Mouse (Mus musculus) MEL (cell line): Measurements from ENCODE around the gene M6pr.

Experiments
- CHD2 ChIP-seq: IDR thresholded peaks from 2 replicates; pipeline ENCODE4 v1.6.1; 2011; ENCODE audit warnings: low read length, improper control_type of control experiment
- CTCF ChIP-seq, 3 experiments: IDR thresholded peaks in 2 of 3; conservative IDR thresholded peaks in 1 of 3; 2 replicates each; pipeline ENCODE4 v1.5.1; 2011 to 2012; ENCODE audit warnings: low read length in 3 of 3, low read depth in 2 of 3, mild to moderate bottlenecking in 2 of 3, improper control_type of control experiment in 1 of 3, inconsistent platforms in 1 of 3, mixed read lengths in 1 of 3, moderate library complexity in 1 of 3; ENCODE audit not compliant: control insufficient read depth in 1 of 3, insufficient read depth in 1 of 3, poor library complexity in 1 of 3, severe bottlenecking in 1 of 3
- E2F4 ChIP-seq: IDR thresholded peaks from 2 replicates; pipeline ENCODE4 v1.6.1; 2011; ENCODE audit warnings: low read depth, low read length, improper control_type of control experiment, borderline replicate concordance
- ELF1 ChIP-seq: IDR thresholded peaks from 2 replicates; pipeline ENCODE4 v1.6.1; 2014; ENCODE audit warnings: low read depth, mild to moderate bottlenecking, inconsistent platforms, low read length, improper control_type of control experiment, moderate library complexity
- EP300 ChIP-seq, 2 experiments: IDR thresholded peaks; 2 replicates each; pipeline ENCODE4 v1.6.1; 2011; ENCODE audit warnings: improper control_type of control experiment in 2 of 2, low read length in 2 of 2, low read depth in 1 of 2, mild to moderate bottlenecking in 1 of 2
- GATA1 ChIP-seq: IDR thresholded peaks from 2 replicates; pipeline ENCODE4 v1.6.1; 2011; ENCODE audit warnings: low read depth, low read length, improper control_type of control experiment
- MXI1 ChIP-seq: IDR thresholded peaks from 2 replicates; pipeline ENCODE4 v1.6.1; 2011; ENCODE audit warnings: mild to moderate bottlenecking, low read depth, low read length, improper control_type of control experiment
- POLR2A ChIP-seq, 2 experiments: IDR thresholded peaks; 2 replicates each; pipeline ENCODE4 v1.6.1; 2011 to 2012; ENCODE audit warnings: low read length in 2 of 2, mild to moderate bottlenecking in 2 of 2, control low read depth in 1 of 2, improper control_type of control experiment in 1 of 2, low read depth in 1 of 2, moderate library complexity in 1 of 2; ENCODE audit not compliant: control insufficient read depth in 1 of 2, insufficient read depth in 1 of 2, poor library complexity in 1 of 2
- RAD21 ChIP-seq: IDR thresholded peaks from 2 replicates; pipeline ENCODE4 v1.6.1; 2011; ENCODE audit warnings: mild to moderate bottlenecking, low read depth, low read length, improper control_type of control experiment
- TCF12 ChIP-seq: IDR thresholded peaks from 2 replicates; pipeline ENCODE4 v1.6.1; 2014; ENCODE audit warnings: low read depth, mild to moderate bottlenecking, inconsistent platforms, low read length, improper control_type of control experiment, moderate library complexity
- ZC3H11A ChIP-seq: IDR thresholded peaks from 2 replicates; pipeline ENCODE4 v1.6.1; 2012; ENCODE audit warnings: low read depth, mild to moderate bottlenecking, inconsistent platforms, low read length, improper control_type of control experiment

- TF ChIP-seq E2F4 (no peak), GATA1 (no peak), POLR2A (IDR thresholded peaks at IDR 0.05; ENCODE audit: control insufficient read depth in 1 of 2, insufficient read depth in 1 of 2, low read depth in 1 of 2, low read length in 2 of 2, poor library complexity in 1 of 2) (no peak), MXI1 (no peak), TCF12 (no peak), CTCF (IDR thresholded peaks at IDR 0.05 in 2 of 3, conservative IDR thresholded peaks at IDR 0.05 in 1 of 3; ENCODE audit: control insufficient read depth in 1 of 3, insufficient read depth in 1 of 3, low read depth in 2 of 3, low read length in 3 of 3, poor library complexity in 1 of 3, severe bottlenecking in 1 of 3) (no peak), ELF1 (no peak), EP300 (IDR thresholded peaks at IDR 0.05; ENCODE audit: low read depth in 1 of 2, low read length in 2 of 2) (no peak), CHD2 (no peak), RAD21 (no peak), ZC3H11A (no peak)
Observed at GRCm38 (mm10) chr6:122342125-122342524, 33.6 kb downstream of the M6pr start.
